Mouse (Mus musculus) ES-Bruce4 (cell line): ENCODE data around the gene Eea1.

ENCODE experiments used
- CTCF ChIP-seq: IDR thresholded peaks from one replicate; pipeline ENCODE4 v1.8.1; 2011; ENCODE audit warnings: low read depth, low read length
- EP300 ChIP-seq: IDR thresholded peaks from 2 replicates; pipeline ENCODE4 v1.6.1; 2011; ENCODE audit warnings: low read depth, low read length; ENCODE audit not compliant: insufficient read depth
- POLR2A ChIP-seq: IDR thresholded peaks from one replicate; pipeline ENCODE4 v1.8.1; 2011; ENCODE audit warnings: low read length; ENCODE audit not compliant: insufficient read depth

DNA sequence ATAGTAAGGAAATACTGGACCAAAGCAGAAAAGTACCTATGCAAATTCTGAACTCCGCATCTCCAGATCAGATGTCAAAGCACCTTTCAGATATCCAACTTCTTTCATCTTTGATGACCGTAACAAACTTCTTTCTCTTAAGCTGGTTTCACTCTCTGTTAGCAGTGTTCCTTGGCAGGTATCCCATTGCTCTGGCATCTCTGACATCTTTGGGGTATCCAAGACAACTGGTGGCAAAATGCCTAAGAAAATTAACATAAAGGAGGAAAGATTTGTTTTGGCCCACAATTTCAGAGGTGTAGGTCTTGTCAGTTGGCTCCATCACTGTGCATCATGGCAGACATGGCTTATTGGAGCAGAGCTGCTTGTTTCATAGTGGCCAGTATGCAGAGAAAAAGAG, 10.9 kb downstream of the Eea1 start:
- TF ChIP-seq CTCF (no peak), EP300 (no peak), POLR2A (no peak)
